8 mouse cellular contexts compared by ENCODE assay signal in genomic region chr5:149052421-149053338, GRCm38 (mm10). TPM values are rescaled to one million over a fixed set of nuclear protein-coding genes. Genes with fewer than 3 reads are reported as not detected.
DNase-seq lines count a peak whose midpoint lies in the region; ATAC-seq and TF ChIP-seq lines count a peak whose summit lies in the region.

No protein-coding gene starts in this region.

- DNase-seq in MEL (ENCODE audit: low read depth, low spot score), result peak; percentile 100
- peak; percentile 99 for DNase-seq in cerebellum, adult 2 months
- DNase-seq in forebrain, postnatal 0 days, result peak; percentile 100
- peak; percentile 99 for DNase-seq in heart, postnatal 4 days
- peak; percentile 99 to 100 for DNase-seq in layer of hippocampus, adult 8-10 months (ENCODE audit: low spot score in 2 of 2)
- peak; percentile 95 for DNase-seq in ovary, postnatal 10 days (ENCODE audit: low spot score)
- peak; percentile 100 for DNase-seq in thymus, postnatal 10 days (ENCODE audit: low spot score in 2 of 2)

- no peak; a peak in 1 of 4 replicates for TF ChIP-seq EP300 in MEL (IDR thresholded peaks at IDR 0.05; ENCODE audit: low read depth in 1 of 2, low read length in 2 of 2)

- no peak for TF ChIP-seq CTCF in MEL (IDR thresholded peaks at IDR 0.05 in 2 of 3, conservative IDR thresholded peaks at IDR 0.05 in 1 of 3; ENCODE audit: control insufficient read depth in 1 of 3, insufficient read depth in 1 of 3, low read depth in 2 of 3, low read length in 3 of 3, poor library complexity in 1 of 3, severe bottlenecking in 1 of 3)
- TF ChIP-seq CTCF in cerebellum, adult 2 months (IDR thresholded peaks at IDR 0.05; ENCODE audit: borderline replicate concordance, insufficient read depth, low read depth, low read length), result no peak
- peak; percentile 51 for TF ChIP-seq CTCF in forebrain, postnatal 0 days (IDR thresholded peaks at IDR 0.05; ENCODE audit: low read depth)

- peaks cover 33% of the 10 kb centered on the region for H3K79me2 ChIP-seq in MEL (ENCODE audit: control insufficient read depth, insufficient read depth, low read length, poor library complexity)

- peaks cover 14 to 15% of the 10 kb centered on the region in 2 experiments; a peak in 3 of 4 replicates for H3K4me1 ChIP-seq in MEL (ENCODE audit: control insufficient read depth in 1 of 2, insufficient read depth in 2 of 2, low read length in 2 of 2)
- H3K4me1 ChIP-seq in cerebellum, adult 2 months (ENCODE audit: control insufficient read depth, insufficient read depth, low read length), result no peaks in the 10 kb centered on the region
- H3K4me1 ChIP-seq in forebrain, postnatal 0 days (ENCODE audit: insufficient read depth), result peaks cover 7% of the 10 kb centered on the region
- H3K4me1 ChIP-seq in lung, embryonic 15.5 days, result peaks cover 22% of the 10 kb centered on the region

- TF ChIP-seq RAD21 in MEL (IDR thresholded peaks at IDR 0.05; ENCODE audit: low read depth, low read length), result no peak

- H3K4me2 ChIP-seq in forebrain, postnatal 0 days (ENCODE audit: low read depth), result peak overlapping the region; percentile 97
- peak overlapping the region; percentile 94 for H3K4me2 ChIP-seq in lung, embryonic 15.5 days

- peak overlapping the region; percentile 95 for H3K27ac ChIP-seq in MEL (ENCODE audit: control insufficient read depth, low read depth, low read length)
- peak overlapping the region; percentile 88 for H3K27ac ChIP-seq in cerebellum, adult 2 months (ENCODE audit: insufficient read depth, low read length)
- H3K27ac ChIP-seq in forebrain, postnatal 0 days (ENCODE audit: low read depth, low read length), result peak overlapping the region; percentile 100
- peak overlapping the region; percentile 99 for H3K27ac ChIP-seq in lung, embryonic 15.5 days

- peak overlapping the region; percentile 94 for H3K9ac ChIP-seq in MEL (ENCODE audit: control insufficient read depth, low read depth, low read length, poor library complexity, severe bottlenecking)
- peak overlapping the region; percentile 98 for H3K9ac ChIP-seq in forebrain, postnatal 0 days
- peak overlapping the region; percentile 96 for H3K9ac ChIP-seq in lung, embryonic 15.5 days

- peak; percentile 89 to 97 for TF ChIP-seq POLR2A in MEL (IDR thresholded peaks at IDR 0.05; ENCODE audit: control insufficient read depth in 1 of 2, insufficient read depth in 1 of 2, low read depth in 1 of 2, low read length in 2 of 2, poor library complexity in 1 of 2)
- TF ChIP-seq POLR2A in cerebellum, adult 2 months (IDR thresholded peaks at IDR 0.05; ENCODE audit: borderline replicate concordance, insufficient read depth, low read length), result peak; percentile 70

- H3K9me3 ChIP-seq in MEL (replicated peaks; ENCODE audit: insufficient read depth, low read length), result no peaks in the 10 kb centered on the region
- H3K9me3 ChIP-seq in forebrain, postnatal 0 days (ENCODE audit: low read length), result no peaks in the 10 kb centered on the region
- H3K9me3 ChIP-seq in lung, embryonic 15.5 days, result no peaks in the 10 kb centered on the region

- WGBS in cerebellum, adult 2 months, result under 1% methylated on average over 106 of the region's 110 CpGs
- under 1% methylated on average over 106 of the region's 110 CpGs for WGBS in forebrain, postnatal 0 days
- WGBS in lung, embryonic 15.5 days, result under 1% methylated on average over 96 of the region's 110 CpGs

- H3K36me3 ChIP-seq in MEL (ENCODE audit: control insufficient read depth in 1 of 2, insufficient read depth in 2 of 2, low read length in 2 of 2), result peaks cover 19 to 21% of the 10 kb centered on the region in 2 experiments
- H3K36me3 ChIP-seq in forebrain, postnatal 0 days (ENCODE audit: insufficient read depth), result 0 out of 2 replicates have a peak, but pooled peaks cover 3% of the 10 kb centered on the region
- peaks cover 13% of the 10 kb centered on the region for H3K36me3 ChIP-seq in lung, embryonic 15.5 days

- H3K27me3 ChIP-seq in MEL (ENCODE audit: control insufficient read depth in 1 of 2, insufficient read depth in 2 of 2, low read length in 2 of 2), result no peaks in the 10 kb centered on the region
- H3K27me3 ChIP-seq in cerebellum, adult 2 months (ENCODE audit: control insufficient read depth, insufficient read depth, low read length), result no peaks in the 10 kb centered on the region
- H3K27me3 ChIP-seq in forebrain, postnatal 0 days (ENCODE audit: insufficient read depth, low read length), result no peaks in the 10 kb centered on the region
- no peaks in the 10 kb centered on the region for H3K27me3 ChIP-seq in lung, embryonic 15.5 days

- peak overlapping the region; percentile 63 to 98 for H3K4me3 ChIP-seq in MEL (ENCODE audit: control insufficient read depth in 1 of 2, insufficient read depth in 1 of 2, low read depth in 2 of 2, low read length in 2 of 2)
- H3K4me3 ChIP-seq in cerebellum, adult 2 months (replicated peaks; ENCODE audit: insufficient read depth, low read depth, low read length), result peak overlapping the region; percentile 85
- H3K4me3 ChIP-seq in forebrain, postnatal 0 days (ENCODE audit: low read depth, low read length), result peak overlapping the region; percentile 73
- H3K4me3 ChIP-seq in lung, embryonic 15.5 days, result peak overlapping the region; percentile 77

- ATAC-seq in forebrain, postnatal 0 days, result peak; percentile 97
- ATAC-seq in lung, embryonic 15.5 days (ENCODE audit: borderline replicate concordance, extremely low read depth, low FRiP score, low TSS enrichment), result peak; percentile 96

TF ChIP-seq in MEL, 35 proteins besides CTCF, POLR2A, EP300 and RAD21 (continues in another document):
- TF ChIP-seq ZNF384 (IDR thresholded peaks at IDR 0.05; ENCODE audit: low read depth, low read length) (peak; percentile 53; the same call in 1 of the 2 replicates), UBTF (IDR thresholded peaks at IDR 0.05; ENCODE audit: borderline replicate concordance, insufficient read depth, low read depth, low read length) (0 out of 2 replicates have a peak, but pooled peaks have one; percentile 78), CHD1 (IDR thresholded peaks at IDR 0.05; ENCODE audit: low read depth, low read length) (peak; percentile 90; the same call in 1 of the 2 replicates), SMC3 (IDR thresholded peaks at IDR 0.05; ENCODE audit: low read depth, low read length) (no peak), USF2 (IDR thresholded peaks at IDR 0.05; ENCODE audit: borderline replicate concordance in 1 of 2, insufficient read depth in 1 of 2, low read depth in 1 of 2, low read length in 2 of 2) (no peak), BHLHE40 (IDR thresholded peaks at IDR 0.05; ENCODE audit: borderline replicate concordance, low read depth, low read length) (no peak), E2F4 (IDR thresholded peaks at IDR 0.05; ENCODE audit: borderline replicate concordance, low read depth, low read length) (peak; percentile 80; the same call in 1 of the 2 replicates), NRF1 (IDR thresholded peaks at IDR 0.05; ENCODE audit: insufficient read depth, low read depth, low read length, poor library complexity, severe bottlenecking) (0 out of 2 replicates have a peak, but pooled peaks have one; percentile 31), MAFK (IDR thresholded peaks at IDR 0.05; ENCODE audit: borderline replicate concordance, low read depth, low read length) (no peak), GATA1 (IDR thresholded peaks at IDR 0.05; ENCODE audit: low read depth, low read length) (no peak), RCOR1 (IDR thresholded peaks at IDR 0.05; ENCODE audit: low read depth, low read length) (no peak), ZC3H11A (IDR thresholded peaks at IDR 0.05; ENCODE audit: low read depth, low read length) (no peak), KAT2A (conservative IDR thresholded peaks at IDR 0.05; ENCODE audit: low read depth, low read length) (no peak), MYB (IDR thresholded peaks at IDR 0.05; ENCODE audit: low read depth, low read length) (no peak), TAL1 (IDR thresholded peaks at IDR 0.05; ENCODE audit: low read length) (no peak), SIN3A (IDR thresholded peaks at IDR 0.05; ENCODE audit: low read length) (peak; percentile 95), MAX (IDR thresholded peaks at IDR 0.05; ENCODE audit: low read length) (0 out of 2 replicates have a peak, but pooled peaks have one; percentile 35), ELF1 (IDR thresholded peaks at IDR 0.05; ENCODE audit: low read depth, low read length) (no peak), TBP (IDR thresholded peaks at IDR 0.05; ENCODE audit: low read depth, low read length) (peak; percentile 90), HCFC1 (IDR thresholded peaks at IDR 0.05; ENCODE audit: low read depth, low read length) (peak; percentile 72), ETS1 (IDR thresholded peaks at IDR 0.05; ENCODE audit: low read depth, low read length) (peak; percentile 23; the same call in 1 of the 2 replicates), CHD2 (IDR thresholded peaks at IDR 0.05; ENCODE audit: low read length) (peak; percentile 17; the same call in 1 of the 2 replicates), ZMIZ1 (IDR thresholded peaks at IDR 0.05; ENCODE audit: low read depth, low read length) (peak; percentile 97), MEF2A (IDR thresholded peaks at IDR 0.05; ENCODE audit: extremely low read depth, insufficient replicate concordance, low read depth, low read length, poor library complexity, severe bottlenecking) (no peak), MAZ (IDR thresholded peaks at IDR 0.05; ENCODE audit: low read depth, low read length) (peak; percentile 25; the same call in 1 of the 2 replicates), JUND (IDR thresholded peaks at IDR 0.05; ENCODE audit: low read depth, low read length) (no peak), MXI1 (IDR thresholded peaks at IDR 0.05; ENCODE audit: low read depth, low read length) (peak; percentile 80), GABPA (IDR thresholded peaks at IDR 0.05; ENCODE audit: low read depth, low read length) (no peak), ZKSCAN1 (IDR thresholded peaks at IDR 0.05; ENCODE audit: low read depth, low read length) (no peak), USF1 (IDR thresholded peaks at IDR 0.05; ENCODE audit: low read depth, low read length) (no peak), TCF12 (IDR thresholded peaks at IDR 0.05; ENCODE audit: low read depth, low read length) (peak; percentile 54)

RNA-seq across cellular contexts. Expression of gene Gm42791, which starts 57.7 kb away (rescaled TPM):
- total RNA-seq in MEL (2012; rRNA removed), result 1.2 TPM in 1 of 2 replicates, not detected in the other
- 1 to 10 TPM in 1 of 2 experiments, not detected in 1; 2.1 TPM for polyA plus RNA-seq in MEL (2012; ENCODE audit: insufficient read depth in 1 of 2, insufficient read length in 2 of 2, low read depth in 1 of 2, low replicate concordance in 2 of 2, missing spikeins in 1 of 2)
- polyA plus RNA-seq in cerebellum, adult 2 months (2012; rRNA removed), result not detected in 2 replicates
- not detected in 2 replicates for total RNA-seq in forebrain, postnatal 0 days (2014; rRNA removed)
- polyA plus RNA-seq in forebrain, postnatal 0 days (2015; fragmentation: Nextera tagmentation; extraction: Ambion mirVana), result 2.0 and 5.7 TPM in 2 replicates
- total RNA-seq in heart, postnatal 4 days (2021), result 1 to 10 TPM; 2.6 to 2.9 TPM
- total RNA-seq in layer of hippocampus, adult 8-10 months (2022), result 10 to 100 TPM; 20.4 to 38.3 (median 34.6) TPM
- 3.3 and 4.0 TPM in 2 replicates for polyA plus RNA-seq in lung, embryonic 15.5 days (2015; fragmentation: Nextera tagmentation; extraction: Ambion mirVana)

Comparison
In these comparisons a context has a peak if more than half of its experiments do, and no peak if none do; other contexts are left out.
1. Peak in every context shown above with its lines: DNase-seq, ATAC-seq, H3K4me3 ChIP-seq and H3K27ac ChIP-seq.